Mouse (Mus musculus) C2C12 (cell line): ENCODE data around the gene Vwa5b2.

Experiments used
- CTCF ChIP-seq: IDR thresholded peaks from one replicate; pipeline ENCODE4 v1.5.1; 2011; ENCODE audit not compliant: control insufficient read depth, insufficient read depth, insufficient read length
- MAX ChIP-seq: IDR thresholded peaks from one replicate; pipeline ENCODE4 v1.6.1; 2011; ENCODE audit warnings: mild to moderate bottlenecking, control low read depth

DNA sequence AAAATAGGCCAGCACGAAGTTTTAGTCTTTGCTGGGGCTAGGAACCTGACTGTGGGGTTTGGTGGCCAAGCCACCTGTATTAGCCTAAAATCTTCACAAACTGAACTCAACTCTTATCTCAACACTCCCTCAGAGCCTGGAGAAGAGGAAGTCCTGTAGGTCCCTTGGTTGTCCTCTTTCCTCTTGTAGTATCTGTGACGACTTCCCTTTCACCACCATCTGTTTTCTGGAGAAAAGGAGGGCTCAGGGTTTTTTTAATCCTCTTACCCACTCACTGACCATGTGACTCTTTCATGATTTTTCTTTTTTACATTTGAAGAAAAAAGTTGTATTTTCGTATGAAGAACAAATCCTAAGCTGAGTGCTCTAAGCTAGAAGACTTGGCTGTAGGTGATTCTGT, 49.6 kb upstream of the Vwa5b2 start:
- TF ChIP-seq CTCF (no peak), MAX (no peak)
